Mouse (Mus musculus) liver, adult 2 months (tissue): ENCODE measurements at regions not wholly inside any gene's neighbourhood (a gene's known extent, or its start where the extent isn't known, plus 50 kb on each side); places are given as distances from the start of the nearest gene placed in this dataset.

Experiments
- CTCF ChIP-seq: fragments of 200-500 bp; IDR thresholded peaks from 2 replicates; pipeline ENCODE4 v1.5.1; 2011; ENCODE audit warnings: low read depth, low read length, control low read depth
- POLR2A ChIP-seq: fragments of 200-500 bp; IDR thresholded peaks from 2 replicates; pipeline ENCODE4 v1.6.1; 2011; ENCODE audit warnings: low read length, control low read depth; ENCODE audit not compliant: insufficient read depth; ENCODE audit errors: extremely low read depth

DNA sequence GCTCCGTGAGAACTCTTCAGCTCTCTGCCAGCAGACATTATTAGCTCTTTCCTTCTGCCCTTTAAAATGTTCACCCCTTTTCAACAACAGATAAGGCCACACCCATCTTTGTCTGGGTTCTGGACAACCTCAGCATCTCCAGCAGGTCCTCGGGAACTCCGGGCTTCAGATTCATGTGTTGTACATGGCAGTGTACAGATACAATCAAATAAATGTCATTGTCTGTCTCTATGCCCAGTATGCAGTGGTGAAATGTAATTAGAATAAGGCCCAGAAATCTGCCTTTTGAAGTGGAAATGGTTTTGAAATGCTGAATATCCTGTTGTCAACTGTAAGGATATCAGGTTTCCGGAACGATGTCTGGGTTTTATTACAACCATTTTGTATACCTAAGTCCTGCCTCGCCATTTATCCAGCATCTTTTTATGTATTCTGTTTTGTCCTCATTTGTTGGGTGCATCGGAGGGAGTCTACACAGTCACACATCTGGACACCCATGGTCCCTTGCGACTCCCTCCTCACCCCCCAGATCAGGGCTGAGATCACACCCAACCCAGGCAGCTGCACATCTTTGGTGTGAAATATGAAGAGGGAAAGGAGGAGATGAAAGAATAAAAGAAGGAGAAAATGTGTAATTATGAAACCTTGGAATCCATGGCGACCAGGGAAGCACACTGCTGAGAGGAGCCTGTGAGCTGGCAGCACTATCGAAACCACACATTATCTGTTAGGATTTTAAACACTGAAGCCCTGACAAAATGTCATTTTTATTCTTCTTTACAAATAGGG lies 94.4 kb downstream of the Sox11 start:
- no peak for TF ChIP-seq POLR2A
- no peak for TF ChIP-seq CTCF
